Comparison of ENCODE assay signal across 9 mouse cellular contexts in genomic region chr5:113448023-113448734, GRCm38 (mm10). TPM values are rescaled to one million over a fixed set of nuclear protein-coding genes. Genes with fewer than 3 reads are reported as not detected.
DNase-seq lines count a peak whose midpoint lies in the region; ATAC-seq lines count a peak whose summit lies in the region.
"Had no signal": no experiment of that assay in that cellular context is flagged by ENCODE, and none has a peak within 500 bp of the region (broad histone marks: within the 10 kb centered on the region; RNA-seq: fewer than 3 reads in every experiment).

No protein-coding gene starts in this region.

- no peaks in the 10 kb centered on the region for H3K27me3 ChIP-seq in kidney, embryonic 14.5 days (ENCODE audit: control insufficient read depth, insufficient read depth, low read length)
- H3K27me3 ChIP-seq in limb, embryonic 12.5 days: peaks cover 16% of the 10 kb centered on the region
- no peaks in the 10 kb centered on the region for H3K27me3 ChIP-seq in neural tube, embryonic 13.5 days

- H3K27ac ChIP-seq in kidney, embryonic 14.5 days (ENCODE audit: low read depth, low read length): no peak overlapping the region
- no peak overlapping the region for H3K27ac ChIP-seq in limb, embryonic 12.5 days
- peak overlapping the region; percentile 75 for H3K27ac ChIP-seq in neural tube, embryonic 13.5 days (replicated peaks)

- WGBS in kidney, embryonic 14.5 days: 18% methylated on average over 9 of the region's 9 CpGs
- 8% methylated on average over 9 of the region's 9 CpGs for WGBS in limb, embryonic 12.5 days
- WGBS in neural tube, embryonic 13.5 days: 8% methylated on average over 9 of the region's 9 CpGs

- H3K36me3 ChIP-seq in kidney, embryonic 14.5 days (ENCODE audit: control insufficient read depth, insufficient read depth, low read length): no peaks in the 10 kb centered on the region
- no peaks in the 10 kb centered on the region for H3K36me3 ChIP-seq in limb, embryonic 12.5 days
- no peaks in the 10 kb centered on the region for H3K36me3 ChIP-seq in neural tube, embryonic 13.5 days

- H3K9me3 ChIP-seq in kidney, embryonic 14.5 days (ENCODE audit: control insufficient read depth, low read length): no peaks in the 10 kb centered on the region
- peaks cover 11% of the 10 kb centered on the region; the same call in 1 of the 2 replicates for H3K9me3 ChIP-seq in limb, embryonic 12.5 days
- H3K9me3 ChIP-seq in neural tube, embryonic 13.5 days: no peaks in the 10 kb centered on the region

- no peak overlapping the region for H3K4me2 ChIP-seq in kidney, embryonic 14.5 days (replicated peaks; ENCODE audit: low read depth, low read length)
- no peak overlapping the region for H3K4me2 ChIP-seq in limb, embryonic 12.5 days
- no peak overlapping the region for H3K4me2 ChIP-seq in neural tube, embryonic 13.5 days

- ATAC-seq in kidney, embryonic 14.5 days (ENCODE audit: low FRiP score, low TSS enrichment): peak; percentile 50
- peak; percentile 79 for ATAC-seq in limb, embryonic 12.5 days (ENCODE audit: insufficient number of reproducible peaks, insufficient read depth, low FRiP score, low TSS enrichment, low read depth)
- peak; percentile 82 for ATAC-seq in neural tube, embryonic 13.5 days (ENCODE audit: low read depth)

- no peak overlapping the region for H3K9ac ChIP-seq in kidney, embryonic 14.5 days (ENCODE audit: low read depth, low read length)
- no peak overlapping the region for H3K9ac ChIP-seq in limb, embryonic 12.5 days (replicated peaks)
- H3K9ac ChIP-seq in neural tube, embryonic 13.5 days: no peak overlapping the region

- H3K4me3 ChIP-seq in kidney, embryonic 14.5 days (ENCODE audit: low read length): no peak overlapping the region
- H3K4me3 ChIP-seq in limb, embryonic 12.5 days (replicated peaks): no peak overlapping the region
- H3K4me3 ChIP-seq in neural tube, embryonic 13.5 days: no peak overlapping the region

- H3K4me1 ChIP-seq in kidney, embryonic 14.5 days (ENCODE audit: control insufficient read depth, insufficient read depth, low read length): peaks cover 21% of the 10 kb centered on the region; the same call in 1 of the 2 replicates
- H3K4me1 ChIP-seq in limb, embryonic 12.5 days (replicated peaks): peaks cover 22% of the 10 kb centered on the region
- peaks cover 35% of the 10 kb centered on the region for H3K4me1 ChIP-seq in neural tube, embryonic 13.5 days (replicated peaks)

- DNase-seq in kidney, postnatal 36 days: no peak
- peak; percentile 41 for DNase-seq in embryo, embryonic 9.5 days (ENCODE audit: extremely low spot score)
- DNase-seq in right cerebral cortex, postnatal 36 days (ENCODE audit: low spot score in 2 of 2): no peak
- DNase-seq in adrenal gland, postnatal 25 days: no peak
- no peak for DNase-seq in cerebellum, adult 18-20 months
- DNase-seq: lung, postnatal 4 days had no signal

RNA-seq across cellular contexts. Expression of gene Wscd2, which starts 42.0 kb away (rescaled TPM):
- polyA plus RNA-seq in kidney, embryonic 14.5 days (2014; fragmentation: Nextera tagmentation; extraction: Ambion mirVana): 2.5 and 3.7 TPM in 2 replicates
- 5.2 and 5.4 TPM in 2 replicates for polyA plus RNA-seq in limb, embryonic 12.5 days (2016; fragmentation: Nextera tagmentation; extraction: Ambion mirVana)
- polyA plus RNA-seq in neural tube, embryonic 13.5 days (2015; fragmentation: Nextera tagmentation; extraction: Ambion mirVana): 16.3 and 16.5 TPM in 2 replicates
- 3.4 and 5.8 TPM in 2 replicates for total RNA-seq in adrenal gland, postnatal 25 days (2021)
